Mouse (Mus musculus) embryonic facial prominence, embryonic 10.5 days (tissue): Measurements from ENCODE around the gene Cd69. TPM values are rescaled to one million over a fixed set of nuclear protein-coding genes. Genes with fewer than 3 reads are reported as not detected.

Experiments used
- DNase-seq: peaks from one replicate; pipeline ENCODE4 v3.0.0-alpha.2; 2017; ENCODE audit warnings: low spot score
- H3K27ac ChIP-seq: fragments of 300-500 bp; sonication (generic); replicated peaks from 2 replicates; pipeline ENCODE4 v1.5.1; 2016; ENCODE audit warnings: mild to moderate bottlenecking
- H3K27me3 ChIP-seq: fragments of 300-500 bp; sonication (generic); replicated peaks from 2 replicates; pipeline ENCODE4 v1.6.1; 2016; ENCODE audit warnings: low read depth, mild to moderate bottlenecking; ENCODE audit not compliant: poor library complexity, severe bottlenecking
- H3K36me3 ChIP-seq: fragments of 300-500 bp; sonication (generic); replicated peaks from 2 replicates; pipeline ENCODE4 v1.6.1; 2016; ENCODE audit warnings: mild to moderate bottlenecking, moderate library complexity
- H3K4me1 ChIP-seq: fragments of 300-500 bp; sonication (generic); 2 replicates; pipeline ENCODE4 v1.6.1; 2016
- H3K4me3 ChIP-seq: fragments of 300-500 bp; sonication (generic); 2 replicates; pipeline ENCODE4 v1.5.1; 2016; ENCODE audit warnings: mild to moderate bottlenecking, moderate library complexity
- H3K9me3 ChIP-seq: fragments of 300-500 bp; sonication (generic); 2 replicates; pipeline ENCODE4 v1.6.1; 2016; ENCODE audit warnings: mild to moderate bottlenecking
- WGBS: fragments of 180-500 bp; shearing (Covaris S2); methylation state at CpG from one replicate; pipeline ENCODE4 v1.1.7; 2016; 5-methylcytosine and 5-hydroxymethylcytosine counted together
- polyA plus RNA-seq: library from polyadenylated mRNA; unstranded; fragments of >200 nt; fragmentation: Nextera tagmentation; extraction: Ambion mirVana; gene quantifications from 2 replicates; pipeline ENCODE4 v1.2.1, GENCODE M21; 2016

Gene Cd69
- polyA plus RNA-seq, 1 experiment from 2014 or later: not detected

GRCm38 (mm10) chr6:129232005-129232841 lies 43.0 kb downstream of the Cd69 start:
- Histone ChIP-seq H3K4me3 (no peak overlapping the region), H3K36me3 (no peaks in the 10 kb centered on the region), H3K9me3 (no peaks in the 10 kb centered on the region), H3K27me3 (no peaks in the 10 kb centered on the region), H3K27ac (no peak overlapping the region), H3K4me1 (peaks cover under 1% of the 10 kb centered on the region; the same call in 1 of the 2 replicates)
- no peak for DNase-seq
- 79% methylated on average over 5 of the region's 5 CpGs for WGBS

- H3K27ac ChIP-seq: no peak overlapping the region
- H3K4me3 ChIP-seq: no peak overlapping the region
- H3K4me1 ChIP-seq: no peaks in the 10 kb centered on the region
- no peaks in the 10 kb centered on the region for H3K27me3 ChIP-seq
- 82% methylated on average over 3 of the region's 3 CpGs for WGBS
- no peaks in the 10 kb centered on the region for H3K36me3 ChIP-seq
- DNase-seq: no peak
- no peaks in the 10 kb centered on the region for H3K9me3 ChIP-seq
Measured at GRCm38 (mm10) chr6:129229774-129230578, 45.3 kb downstream of the Cd69 start.

- H3K27ac ChIP-seq: no peak overlapping the region
- H3K9me3 ChIP-seq: no peaks in the 10 kb centered on the region
- no peak for DNase-seq
- 60% methylated on average over 3 of the region's 3 CpGs for WGBS
- H3K27me3 ChIP-seq: no peaks in the 10 kb centered on the region
- H3K4me3 ChIP-seq: no peak overlapping the region
- H3K4me1 ChIP-seq: no peaks in the 10 kb centered on the region
- H3K36me3 ChIP-seq: no peaks in the 10 kb centered on the region
Measured at GRCm38 (mm10) chr6:129228935-129229773, 46.1 kb downstream of the Cd69 start.

GRCm38 (mm10) chr6:129225078-129225477 lies 50.2 kb downstream of the Cd69 start:
- 82% methylated on average over 2 of the region's 2 CpGs for WGBS
- Histone ChIP-seq H3K27ac (no peak overlapping the region), H3K36me3 (no peaks in the 10 kb centered on the region), H3K9me3 (no peaks in the 10 kb centered on the region), H3K4me1 (no peaks in the 10 kb centered on the region), H3K27me3 (no peaks in the 10 kb centered on the region), H3K4me3 (no peak overlapping the region)
- no peak for DNase-seq

- Histone ChIP-seq H3K4me3 (no peak overlapping the region), H3K27me3 (no peaks in the 10 kb centered on the region), H3K36me3 (no peaks in the 10 kb centered on the region), H3K9me3 (no peaks in the 10 kb centered on the region), H3K27ac (no peak overlapping the region), H3K4me1 (no peaks in the 10 kb centered on the region)
- DNase-seq: no peak
- WGBS: 81% methylated on average over 1 of the region's 1 CpGs
Measured at GRCm38 (mm10) chr6:129224090-129224489, 51.1 kb downstream of the Cd69 start.

- Histone ChIP-seq H3K36me3 (no peaks in the 10 kb centered on the region), H3K9me3 (no peaks in the 10 kb centered on the region), H3K27me3 (no peaks in the 10 kb centered on the region), H3K4me3 (no peak overlapping the region), H3K27ac (no peak overlapping the region), H3K4me1 (no peaks in the 10 kb centered on the region)
- 73% methylated on average over 2 of the region's 2 CpGs for WGBS
- no peak for DNase-seq
Measured at GRCm38 (mm10) chr6:129223611-129224010, 51.6 kb downstream of the Cd69 start.

- 88% methylated on average over 3 of the region's 3 CpGs for WGBS
Measured at GRCm38 (mm10) chr6:129222188-129222800, 52.9 kb downstream of the Cd69 start.

GRCm38 (mm10) chr6:129221053-129221452 lies 54.2 kb downstream of the Cd69 start:
- H3K36me3 ChIP-seq: no peaks in the 10 kb centered on the region
- 86% methylated on average over 1 of the region's 1 CpGs for WGBS
- no peak for DNase-seq

More at GRCm38 (mm10) chr6:129222188-129222800, 52.9 kb downstream of the Cd69 start:
- Histone ChIP-seq H3K4me1 (no peaks in the 10 kb centered on the region), H3K27ac (no peak overlapping the region), H3K27me3 (no peaks in the 10 kb centered on the region), H3K9me3 (no peaks in the 10 kb centered on the region), H3K36me3 (no peaks in the 10 kb centered on the region), H3K4me3 (no peak overlapping the region)
- no peak for DNase-seq

GRCm38 (mm10) chr6:129219897-129220517 lies 55.2 kb downstream of the Cd69 start:
- no peak for DNase-seq
- H3K27ac ChIP-seq: no peak overlapping the region
- H3K27me3 ChIP-seq: no peaks in the 10 kb centered on the region
- no peaks in the 10 kb centered on the region for H3K9me3 ChIP-seq
- no peak overlapping the region for H3K4me3 ChIP-seq
- WGBS: 72% methylated on average over 3 of the region's 3 CpGs
- no peaks in the 10 kb centered on the region for H3K36me3 ChIP-seq
- no peaks in the 10 kb centered on the region for H3K4me1 ChIP-seq

More at GRCm38 (mm10) chr6:129221053-129221452, 54.2 kb downstream of the Cd69 start:
- Histone ChIP-seq H3K27ac (no peak overlapping the region), H3K4me1 (no peaks in the 10 kb centered on the region), H3K9me3 (no peaks in the 10 kb centered on the region), H3K4me3 (no peak overlapping the region), H3K27me3 (no peaks in the 10 kb centered on the region)

- H3K4me1 ChIP-seq: no peaks in the 10 kb centered on the region
- 84% methylated on average over 5 of the region's 5 CpGs for WGBS
- no peaks in the 10 kb centered on the region for H3K9me3 ChIP-seq
- H3K27ac ChIP-seq: no peak overlapping the region
- no peak overlapping the region for H3K4me3 ChIP-seq
- no peaks in the 10 kb centered on the region for H3K27me3 ChIP-seq
- DNase-seq: no peak
- no peaks in the 10 kb centered on the region for H3K36me3 ChIP-seq
Measured at GRCm38 (mm10) chr6:129218191-129218696, 57.0 kb downstream of the Cd69 start.
